Mouse (Mus musculus) kidney, adult 2 months (tissue): ENCODE results near the gene Cdh18.
"Not testable (repeated sequence)": the region's sequence is repeated elsewhere in the genome, so short reads cannot be mapped to it uniquely, and the experiment has no call there.

Experiments
- CTCF ChIP-seq: fragments of 200-500 bp; conservative IDR thresholded peaks from 2 replicates; pipeline ENCODE4 v1.5.1; 2011; ENCODE audit warnings: low read depth, mild to moderate bottlenecking, control low read depth, low read length, moderate library complexity, mixed read lengths; ENCODE audit not compliant: insufficient read depth, insufficient read length
- POLR2A ChIP-seq: fragments of 200-500 bp; IDR thresholded peaks from one replicate; pipeline ENCODE4 v1.6.1; 2011; ENCODE audit warnings: low read depth, low read length, control low read depth

- TF ChIP-seq CTCF, POLR2A: not testable (repeated sequence)
Observed at GRCm38 (mm10) chr15:23142907-23143306, 594.1 kb downstream of the Cdh18 start.
